Mouse (Mus musculus) liver, embryonic 14.5 days (tissue): ENCODE data around the gene Ddo.

Experiments used
- CTCF ChIP-seq: IDR thresholded peaks from 2 replicates; pipeline ENCODE4 v1.5.1; 2016; ENCODE audit warnings: antibody characterized with exemption, low read depth, control low read depth
- EP300 ChIP-seq: IDR thresholded peaks from 2 replicates; pipeline ENCODE4 v1.6.1; 2016; ENCODE audit warnings: antibody characterized with exemption, low read depth

DNA sequence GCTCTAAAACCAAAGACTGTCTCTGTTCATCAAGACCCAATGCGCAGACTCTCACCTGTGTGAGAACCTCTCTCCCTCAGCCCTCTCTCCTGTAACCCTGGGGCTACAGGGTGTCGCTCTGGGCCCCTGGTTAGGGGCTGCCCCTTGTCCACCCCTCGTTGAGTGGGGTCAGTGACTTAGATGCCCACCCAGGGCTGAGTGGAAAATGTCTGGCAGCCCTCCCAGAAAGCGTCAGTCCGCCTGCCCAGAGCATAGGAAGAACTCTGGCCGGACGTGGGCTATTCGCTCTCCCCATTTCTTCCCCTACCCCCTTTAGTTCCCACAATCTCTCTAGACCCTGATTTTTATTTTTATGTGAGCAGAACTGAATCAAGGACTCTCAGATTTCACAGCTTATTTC, 86.5 kb downstream of the Ddo start:
- TF ChIP-seq CTCF, result no peak
- no peak for TF ChIP-seq EP300
